Mouse (Mus musculus) heart, postnatal 0 days (tissue): ENCODE measurements around the gene Dpy19l1. TPM values are rescaled to one million over a fixed set of nuclear protein-coding genes. Genes with fewer than 3 reads are reported as not detected.

Experiments used
- ATAC-seq: fragments of 200-750 bp; cut with Nextera tagmentation; 2 replicates; pipeline ENCODE4 v1.8.0; 2017; ENCODE audit warnings: low read depth, moderate number of reproducible peaks, moderate library complexity; ENCODE audit not compliant: insufficient read depth
- DNase-seq: peaks from one replicate; pipeline ENCODE4 v3.0.0-alpha.2; 2016; ENCODE audit warnings: low spot score
- H3K27ac ChIP-seq: fragments of 300-500 bp; sonication (generic); 2 replicates; pipeline ENCODE4 v1.5.1; 2014; ENCODE audit warnings: low read depth, mild to moderate bottlenecking
- H3K27me3 ChIP-seq: fragments of 300-500 bp; sonication (generic); 2 replicates; pipeline ENCODE4 v1.6.1; 2014; ENCODE audit warnings: low read length, mixed read lengths; ENCODE audit not compliant: control insufficient read depth, insufficient read depth
- H3K36me3 ChIP-seq: fragments of 300-500 bp; sonication (generic); replicated peaks from 2 replicates; pipeline ENCODE4 v1.6.1; 2014; ENCODE audit warnings: low read length, mixed read lengths; ENCODE audit not compliant: control insufficient read depth, insufficient read depth
- H3K4me1 ChIP-seq: fragments of 300-500 bp; sonication (generic); 2 replicates; pipeline ENCODE4 v1.6.1; 2014; ENCODE audit warnings: antibody characterized with exemption; ENCODE audit not compliant: control insufficient read depth, insufficient read depth
- H3K4me2 ChIP-seq: fragments of 300-500 bp; sonication (generic); 2 replicates; pipeline ENCODE4 v1.6.1; 2014; ENCODE audit warnings: low read depth, mild to moderate bottlenecking, low read length, moderate library complexity
- H3K4me3 ChIP-seq: fragments of 300-500 bp; sonication (generic); 2 replicates; pipeline ENCODE4 v1.5.1; 2014; ENCODE audit warnings: low read depth, low read length
- H3K9ac ChIP-seq: fragments of 300-500 bp; sonication (generic); replicated peaks from 2 replicates; pipeline ENCODE4 v1.6.1; 2014; ENCODE audit warnings: low read depth, low read length, mixed read lengths
- H3K9me3 ChIP-seq: fragments of 300-500 bp; sonication (generic); replicated peaks from 2 replicates; pipeline ENCODE4 v1.6.1; 2016; ENCODE audit warnings: low read length; ENCODE audit not compliant: control insufficient read depth
- CTCF ChIP-seq: IDR thresholded peaks from 2 replicates; pipeline ENCODE4 v1.5.1; 2016; ENCODE audit warnings: antibody characterized with exemption, control low read depth, low read depth
- EP300 ChIP-seq: IDR thresholded peaks from 2 replicates; pipeline ENCODE4 v1.6.1; 2016; ENCODE audit warnings: antibody characterized with exemption, low read depth
- WGBS: fragments of 180-500 bp; shearing (Covaris S2); extraction: QIAGEN DNeasy Blood & Tissue Kit; methylation state at CpG from one replicate; pipeline ENCODE4 v1.1.7; 2014; 5-methylcytosine and 5-hydroxymethylcytosine counted together
- polyA plus RNA-seq: library from polyadenylated mRNA; unstranded; fragments of >200 nt; fragmentation: Nextera tagmentation; extraction: Ambion mirVana; gene quantifications from 2 replicates; pipeline ENCODE4 v1.2.1, GENCODE M21; 2015
- total RNA-seq: library from RNA; depleted of rRNA; stranded (reverse); fragments of >200 nt; gene quantifications from 2 replicates; pipeline ENCODE4 v1.2.3, GENCODE M21; 2014; ENCODE audit warnings: low replicate concordance

The Dpy19l1 gene
- total and polyA plus RNA-seq, 2 experiments from 2014 or later = 3.9 to 37.4 TPM

DNA sequence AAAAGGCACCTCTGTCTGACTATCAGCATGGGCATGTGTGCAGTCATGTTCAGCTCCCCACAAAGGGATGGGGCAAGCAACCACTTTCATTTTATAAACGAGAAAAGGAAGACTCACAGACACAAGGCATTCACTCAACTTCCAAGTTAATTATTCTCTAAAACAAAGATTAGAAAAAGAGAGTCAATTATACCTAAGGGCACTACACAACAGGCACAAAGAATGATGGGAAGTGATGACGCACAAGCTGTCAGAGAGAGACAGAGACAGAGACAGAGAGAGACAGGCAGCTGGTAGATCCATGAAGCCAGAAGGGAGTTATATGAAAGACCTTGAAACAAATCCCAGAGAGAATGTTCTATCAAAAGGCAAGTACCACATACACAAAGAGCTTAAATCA, 68.0 kb downstream of the Dpy19l1 start:
- DNase-seq = no peak
- TF ChIP-seq EP300 (no peak), CTCF (no peak)
- H3K27me3 ChIP-seq = no peaks in the 10 kb centered on the region
- no peak overlapping the region for H3K4me2 ChIP-seq
- H3K4me1 ChIP-seq = no peaks in the 10 kb centered on the region
- H3K27ac ChIP-seq = no peak overlapping the region
- H3K4me3 ChIP-seq = no peak overlapping the region
- no peaks in the 10 kb centered on the region for H3K9me3 ChIP-seq
- peaks cover 9% of the 10 kb centered on the region; the same call in 1 of the 2 replicates for H3K36me3 ChIP-seq
- ATAC-seq = no peak
- 88% methylated on average over 2 of the region's 2 CpGs for WGBS
- no peak overlapping the region for H3K9ac ChIP-seq

DNA sequence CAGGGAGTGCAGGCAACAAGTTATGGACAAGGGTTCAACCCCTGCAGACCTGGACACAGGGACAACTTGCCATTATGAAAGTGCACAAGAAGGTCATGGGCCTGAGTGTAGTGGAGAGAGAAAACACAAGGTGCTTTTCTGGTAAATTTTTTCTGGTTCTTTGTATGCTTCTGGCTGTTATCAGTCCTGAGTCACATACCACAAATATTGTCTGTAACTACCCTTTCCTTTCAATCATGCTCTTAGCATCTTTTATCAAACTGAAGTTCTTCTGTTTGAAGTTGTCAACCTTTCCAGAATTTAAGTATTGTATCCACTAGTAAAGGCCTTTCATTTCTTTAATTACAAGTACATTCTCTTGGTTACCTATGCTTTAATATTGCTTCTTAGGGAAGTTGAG, 73.2 kb downstream of the Dpy19l1 start:
- Histone ChIP-seq H3K27ac (no peak overlapping the region), H3K9ac (no peak overlapping the region), H3K4me3 (no peak overlapping the region), H3K27me3 (no peaks in the 10 kb centered on the region), H3K4me2 (no peak overlapping the region), H3K36me3 (peaks cover 9% of the 10 kb centered on the region; the same call in 1 of the 2 replicates), H3K9me3 (no peaks in the 10 kb centered on the region), H3K4me1 (no peaks in the 10 kb centered on the region)
- no peak for DNase-seq
- TF ChIP-seq CTCF (no peak), EP300 (no peak)
- no peak for ATAC-seq

DNA sequence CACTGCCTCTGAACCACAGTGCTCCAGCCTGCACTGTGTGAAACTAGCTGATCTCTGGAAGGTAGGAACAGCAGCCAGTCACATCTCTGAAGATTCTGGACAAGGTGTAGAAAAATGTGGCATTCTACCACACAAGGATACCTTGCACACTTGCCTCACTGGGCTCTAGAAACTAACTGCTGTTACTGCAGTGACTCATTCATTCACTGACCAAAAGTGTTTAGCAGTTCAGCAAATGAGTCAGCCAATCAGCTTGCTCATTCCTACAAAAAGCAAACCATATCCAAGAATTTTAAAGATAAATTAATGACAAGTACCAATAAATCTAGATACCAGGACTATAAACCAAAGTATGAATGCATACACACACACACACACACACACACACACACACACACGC, 77.3 kb downstream of the Dpy19l1 start:
- H3K9ac ChIP-seq = no peak overlapping the region
- H3K4me3 ChIP-seq = no peak overlapping the region
- H3K4me2 ChIP-seq = no peak overlapping the region
- DNase-seq (no peak), ATAC-seq (no peak)
- H3K27ac ChIP-seq = no peak overlapping the region
- no peaks in the 10 kb centered on the region for H3K4me1 ChIP-seq
- H3K36me3 ChIP-seq = 0 out of 2 replicates have a peak, but pooled peaks cover 3% of the 10 kb centered on the region
- WGBS = 86% methylated on average over 1 of the region's 1 CpGs
- no peaks in the 10 kb centered on the region for H3K9me3 ChIP-seq
- TF ChIP-seq EP300 = no peak
- no peak for TF ChIP-seq CTCF
- no peaks in the 10 kb centered on the region for H3K27me3 ChIP-seq

DNA sequence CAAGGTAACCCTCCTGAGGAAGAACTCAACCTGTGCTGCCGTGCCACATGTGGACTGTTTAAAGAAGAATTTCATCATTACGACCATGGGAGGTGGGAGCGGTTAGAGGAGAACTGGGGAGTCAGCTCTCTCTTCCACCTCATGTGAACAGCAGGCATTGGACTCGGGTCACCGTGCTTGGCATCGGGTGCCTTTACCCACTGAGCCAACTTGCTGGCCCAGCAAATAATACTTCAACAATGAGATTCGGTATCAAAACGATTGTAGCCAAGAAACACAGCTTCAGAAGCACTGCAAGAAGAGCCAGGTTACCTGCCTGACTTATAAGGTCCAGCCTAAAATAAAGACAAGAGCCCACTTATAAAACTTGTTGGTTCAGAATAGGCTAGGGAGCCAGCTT, 79.7 kb downstream of the Dpy19l1 start:
- DNase-seq = no peak
- Histone ChIP-seq H3K4me3 (no peak overlapping the region), H3K9me3 (no peaks in the 10 kb centered on the region), H3K27me3 (no peaks in the 10 kb centered on the region), H3K36me3 (peaks cover 19% of the 10 kb centered on the region), H3K4me2 (no peak overlapping the region), H3K4me1 (no peaks in the 10 kb centered on the region), H3K27ac (no peak overlapping the region), H3K9ac (no peak overlapping the region)
- ATAC-seq = no peak
- TF ChIP-seq CTCF = no peak
- TF ChIP-seq EP300 = no peak
- 95% methylated on average over 8 of the region's 8 CpGs for WGBS

DNA sequence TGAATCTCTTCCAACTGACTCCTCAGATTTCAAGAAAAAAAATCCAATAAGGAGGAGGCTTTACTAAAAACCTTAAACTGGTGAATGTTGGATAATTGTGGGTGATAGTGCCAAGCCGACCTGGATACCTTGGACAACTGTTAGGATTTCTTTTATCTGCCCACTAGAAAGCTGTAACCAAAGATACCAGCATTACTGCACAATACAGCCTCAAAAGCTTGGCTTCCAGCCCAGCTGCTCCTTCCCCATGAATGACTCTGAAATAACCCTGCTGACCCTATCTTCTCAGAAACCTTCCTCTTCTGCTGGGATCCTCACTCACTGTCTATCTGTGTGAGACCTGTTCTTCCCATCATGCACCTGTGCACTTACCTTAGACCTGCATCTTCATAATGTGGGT, 81.1 kb downstream of the Dpy19l1 start:
- H3K4me1 ChIP-seq = no peaks in the 10 kb centered on the region
- no peak overlapping the region for H3K4me3 ChIP-seq
- ATAC-seq = no peak
- H3K27ac ChIP-seq = no peak overlapping the region
- H3K9me3 ChIP-seq = no peaks in the 10 kb centered on the region
- peaks cover 19% of the 10 kb centered on the region for H3K36me3 ChIP-seq
- no peak for TF ChIP-seq EP300
- TF ChIP-seq CTCF = no peak
- DNase-seq = no peak
- H3K9ac ChIP-seq = no peak overlapping the region
- no peak overlapping the region for H3K4me2 ChIP-seq
- 28% methylated on average over 1 of the region's 1 CpGs for WGBS
- H3K27me3 ChIP-seq = no peaks in the 10 kb centered on the region

DNA sequence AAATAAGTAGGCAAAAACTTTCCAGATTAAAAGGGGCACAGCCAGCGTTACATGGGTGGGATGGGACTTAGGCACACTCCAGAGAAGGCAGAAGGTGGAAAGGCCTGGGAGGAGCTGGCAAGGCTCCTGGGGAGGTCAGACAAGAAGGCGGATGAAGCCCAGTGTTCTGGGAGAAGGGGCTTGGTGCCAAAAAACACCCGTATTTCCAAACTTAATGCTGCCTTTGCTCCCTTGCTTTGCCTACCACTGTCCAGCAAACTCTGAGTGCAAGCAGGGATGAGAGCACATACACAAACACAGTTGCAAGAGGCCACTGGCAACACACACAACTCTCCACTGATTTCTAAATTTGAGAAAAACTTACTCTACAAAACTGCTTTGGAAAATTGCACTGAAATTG, 81.7 kb downstream of the Dpy19l1 start:
- ATAC-seq (no peak), DNase-seq (no peak)
- Histone ChIP-seq H3K9me3 (no peaks in the 10 kb centered on the region), H3K27ac (no peak overlapping the region), H3K27me3 (no peaks in the 10 kb centered on the region), H3K4me3 (no peak overlapping the region), H3K36me3 (peaks cover 19% of the 10 kb centered on the region), H3K4me1 (no peaks in the 10 kb centered on the region), H3K9ac (no peak overlapping the region), H3K4me2 (no peak overlapping the region)
- WGBS = 67% methylated on average over 3 of the region's 3 CpGs
- TF ChIP-seq CTCF (no peak), EP300 (no peak)
